Mouse (Mus musculus): Measurements from ENCODE around the gene Utrn.

DNA sequence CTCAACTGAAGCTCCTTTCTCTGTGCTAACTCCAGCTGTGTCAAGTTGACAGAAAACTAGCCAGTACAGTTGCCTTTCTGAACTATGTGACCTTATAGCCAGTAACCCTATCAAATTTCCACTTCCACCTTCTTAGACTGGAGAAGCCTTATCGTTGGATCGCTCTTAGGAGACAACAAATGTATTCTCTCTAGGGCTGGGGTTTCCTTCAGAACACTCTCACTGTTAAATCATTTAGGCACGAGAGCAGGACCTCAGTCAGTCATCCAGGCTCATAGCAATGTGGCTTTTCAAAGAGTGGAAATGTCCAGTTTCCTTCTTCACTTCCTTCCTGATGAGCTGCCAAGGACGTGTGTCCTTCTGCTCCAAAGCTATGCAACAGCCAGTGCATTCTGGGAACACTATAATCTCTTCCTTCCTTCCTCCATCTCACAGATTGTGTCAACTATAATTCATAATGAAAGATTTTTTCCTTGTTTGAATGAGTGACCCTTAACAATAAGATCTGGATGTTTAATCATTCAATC, 87.7 kb downstream of the Utrn start:
- TF ChIP-seq CTCF (IDR thresholded peaks at IDR 0.05; ENCODE audit: control insufficient read depth, insufficient read depth, insufficient replicate concordance, low read depth, low read length) = no peak
- TF ChIP-seq POLR2A (IDR thresholded peaks at IDR 0.05; ENCODE audit: control insufficient read depth, low read depth, low read length) = no peak

Data from testis, adult 2 months (tissue).